ENCODE assay signal across 17 mouse cellular contexts in the genomic region with DNA sequence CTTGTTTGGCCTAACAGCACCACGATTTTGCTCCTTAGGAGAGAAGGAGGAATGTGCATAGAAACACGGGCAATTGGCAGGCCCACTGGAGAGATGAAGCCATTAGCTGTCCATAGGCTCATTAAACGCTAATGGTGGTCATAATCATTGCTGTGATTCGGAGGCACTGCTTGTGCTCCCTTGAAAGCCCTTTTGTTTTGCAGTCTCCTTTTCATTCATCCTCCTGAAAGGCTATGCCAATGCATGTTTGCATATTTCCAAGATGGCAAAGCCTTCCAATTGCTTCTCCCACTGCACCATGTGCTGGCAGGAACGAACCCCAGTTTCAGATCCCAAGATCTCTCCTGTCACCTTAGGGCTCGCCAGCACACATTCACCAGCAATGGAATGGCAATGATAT.
"Had no signal": no experiment of that assay in that cellular context is flagged by ENCODE, and none has a peak within 500 bp of the region (broad histone marks: within the 10 kb centered on the region; RNA-seq: fewer than 3 reads in every experiment).

No protein-coding gene starts in this region.

- H3K27ac ChIP-seq: left cerebral cortex, adult 2 months; liver, embryonic 13.5 days; macrophage; midbrain, embryonic 12.5 days; midbrain, embryonic 15.5 days; neural tube, embryonic 13.5 days; stomach, embryonic 15.5 days had no signal

- H3K27me3 ChIP-seq: liver, embryonic 13.5 days; midbrain, embryonic 15.5 days; neural tube, embryonic 13.5 days; stomach, embryonic 15.5 days had no signal

- H3K4me1 ChIP-seq: liver, embryonic 13.5 days; midbrain, embryonic 15.5 days; stomach, embryonic 15.5 days had no signal

- DNase-seq: kidney, adult 9 months; kidney, postnatal 14 days; kidney, postnatal 4 days; layer of hippocampus, adult 9-11 months; liver, embryonic 13.5 days; lung, embryonic 14.5 days; retina, postnatal 1 day; right cerebral cortex, postnatal 25 days; spleen, adult 18-20 months; thymus, postnatal 25 days had no signal

- H3K4me2 ChIP-seq: liver, embryonic 13.5 days; lung, embryonic 14.5 days; midbrain, embryonic 12.5 days; midbrain, embryonic 15.5 days; neural tube, embryonic 13.5 days; stomach, embryonic 15.5 days had no signal

- H3K36me3 ChIP-seq: liver, embryonic 13.5 days; midbrain, embryonic 12.5 days; midbrain, embryonic 15.5 days; neural tube, embryonic 13.5 days; stomach, embryonic 15.5 days had no signal

- H3K9me3 ChIP-seq: liver, embryonic 13.5 days; midbrain, embryonic 15.5 days; neural tube, embryonic 13.5 days; stomach, embryonic 15.5 days had no signal

- H3K9ac ChIP-seq: liver, embryonic 13.5 days; lung, embryonic 14.5 days; midbrain, embryonic 12.5 days; midbrain, embryonic 15.5 days; neural tube, embryonic 13.5 days; stomach, embryonic 15.5 days had no signal

- ATAC-seq: lung, postnatal 0 days; midbrain, embryonic 15.5 days had no signal

- H3K4me3 ChIP-seq: left cerebral cortex, adult 2 months; liver, embryonic 13.5 days; midbrain, embryonic 12.5 days; midbrain, embryonic 15.5 days; neural tube, embryonic 13.5 days; stomach, embryonic 15.5 days had no signal
